Mouse (Mus musculus) embryonic fibroblast, embryonic 13.5 days (primary cell): ENCODE measurements at regions not wholly inside any gene's neighbourhood (a gene's known extent, or its start where the extent isn't known, plus 50 kb on each side); places are given as distances from the start of the nearest gene placed in this dataset.

Experiments used
- CTCF ChIP-seq: IDR thresholded peaks from 2 replicates; pipeline ENCODE4 v1.5.1; 2011; ENCODE audit warnings: mild to moderate bottlenecking, control low read depth, low read length, moderate library complexity, borderline replicate concordance; ENCODE audit not compliant: insufficient read depth
- POLR2A ChIP-seq: IDR thresholded peaks from 2 replicates; pipeline ENCODE4 v1.6.1; 2011; ENCODE audit warnings: low read depth, mild to moderate bottlenecking, control low read depth, low read length, moderate library complexity

GRCm38 (mm10) chr7:121247845-121248244, 143.8 kb upstream of the Hs3st2 start:
- TF ChIP-seq POLR2A (no peak), CTCF (no peak)
